Mouse (Mus musculus): ENCODE measurements at regions not wholly inside any gene's neighbourhood (a gene's known extent, or its start where the extent isn't known, plus 50 kb on each side); places are given as distances from the start of the nearest gene placed in this dataset.

GRCm38 (mm10) chr3:132237344-132237743, 152.3 kb downstream of the Dkk2 start:
- H3K4me2 ChIP-seq (replicated peaks), result no peak overlapping the region
- no peaks in the 10 kb centered on the region for H3K27me3 ChIP-seq
- no peak overlapping the region for H3K9ac ChIP-seq
- no peaks in the 10 kb centered on the region for H3K36me3 ChIP-seq
- no peaks in the 10 kb centered on the region for H3K4me1 ChIP-seq
- H3K27ac ChIP-seq (replicated peaks), result no peak overlapping the region
- 68% methylated on average over 3 of the region's 3 CpGs for WGBS
- no peak for ATAC-seq (ENCODE audit: insufficient number of reproducible peaks, low FRiP score, low TSS enrichment, low read depth)
- H3K9me3 ChIP-seq (replicated peaks), result no peaks in the 10 kb centered on the region
- H3K4me3 ChIP-seq (replicated peaks), result no peak overlapping the region

GRCm38 (mm10) chr3:132257834-132258233, 172.7 kb downstream of the Dkk2 start:
- ATAC-seq (ENCODE audit: insufficient number of reproducible peaks, low FRiP score, low TSS enrichment, low read depth), result no peak
- H3K27me3 ChIP-seq, result no peaks in the 10 kb centered on the region
- no peaks in the 10 kb centered on the region for H3K9me3 ChIP-seq (replicated peaks)
- 97% methylated on average over 1 of the region's 1 CpGs for WGBS
- H3K4me2 ChIP-seq (replicated peaks), result no peak overlapping the region
- no peak overlapping the region for H3K9ac ChIP-seq
- no peak overlapping the region for H3K27ac ChIP-seq (replicated peaks)
- no peak overlapping the region for H3K4me3 ChIP-seq (replicated peaks)
- no peaks in the 10 kb centered on the region for H3K36me3 ChIP-seq
- no peaks in the 10 kb centered on the region for H3K4me1 ChIP-seq

GRCm38 (mm10) chr3:132269641-132270040, 184.5 kb downstream of the Dkk2 start:
- no peaks in the 10 kb centered on the region for H3K27me3 ChIP-seq
- WGBS, result 74% methylated on average over 1 of the region's 1 CpGs
- no peak overlapping the region for H3K27ac ChIP-seq (replicated peaks)
- H3K4me3 ChIP-seq (replicated peaks), result no peak overlapping the region
- H3K4me1 ChIP-seq, result no peaks in the 10 kb centered on the region
- H3K36me3 ChIP-seq, result no peaks in the 10 kb centered on the region
- H3K9me3 ChIP-seq (replicated peaks), result no peaks in the 10 kb centered on the region
- no peak overlapping the region for H3K9ac ChIP-seq
- no peak for ATAC-seq (ENCODE audit: insufficient number of reproducible peaks, low FRiP score, low TSS enrichment, low read depth)
- H3K4me2 ChIP-seq (replicated peaks), result no peak overlapping the region

GRCm38 (mm10) chr3:132274786-132275185, 189.7 kb downstream of the Dkk2 start:
- no peak overlapping the region for H3K4me2 ChIP-seq (replicated peaks)
- no peak overlapping the region for H3K9ac ChIP-seq
- H3K4me1 ChIP-seq, result no peaks in the 10 kb centered on the region
- ATAC-seq (ENCODE audit: insufficient number of reproducible peaks, low FRiP score, low TSS enrichment, low read depth), result no peak
- H3K9me3 ChIP-seq (replicated peaks), result no peaks in the 10 kb centered on the region
- no peak overlapping the region for H3K4me3 ChIP-seq (replicated peaks)
- WGBS, result 74% methylated on average over 10 of the region's 10 CpGs
- H3K27me3 ChIP-seq, result no peaks in the 10 kb centered on the region
- no peaks in the 10 kb centered on the region for H3K36me3 ChIP-seq
- no peak overlapping the region for H3K27ac ChIP-seq (replicated peaks)

GRCm38 (mm10) chr3:132277771-132278170, 192.7 kb downstream of the Dkk2 start:
- H3K27ac ChIP-seq (replicated peaks), result no peak overlapping the region
- no peaks in the 10 kb centered on the region for H3K36me3 ChIP-seq
- H3K4me1 ChIP-seq, result no peaks in the 10 kb centered on the region
- no peak overlapping the region for H3K4me2 ChIP-seq (replicated peaks)
- H3K9me3 ChIP-seq (replicated peaks), result no peaks in the 10 kb centered on the region
- no peak overlapping the region for H3K9ac ChIP-seq
- H3K27me3 ChIP-seq, result no peaks in the 10 kb centered on the region
- no peak for ATAC-seq (ENCODE audit: insufficient number of reproducible peaks, low FRiP score, low TSS enrichment, low read depth)
- no peak overlapping the region for H3K4me3 ChIP-seq (replicated peaks)
- WGBS, result 70% methylated on average over 1 of the region's 1 CpGs

GRCm38 (mm10) chr3:132287714-132288113, 202.6 kb downstream of the Dkk2 start:
- H3K4me2 ChIP-seq (replicated peaks), result no peak overlapping the region
- H3K27ac ChIP-seq (replicated peaks), result no peak overlapping the region
- H3K4me1 ChIP-seq, result no peaks in the 10 kb centered on the region

GRCm38 (mm10) chr3:132326961-132327360, 241.9 kb downstream of the Dkk2 start:
- H3K9ac ChIP-seq, result no peak overlapping the region
- no peaks in the 10 kb centered on the region for H3K27me3 ChIP-seq
- no peaks in the 10 kb centered on the region for H3K9me3 ChIP-seq (replicated peaks)
- no peaks in the 10 kb centered on the region for H3K4me1 ChIP-seq
- WGBS, result 67% methylated on average over 4 of the region's 4 CpGs
- no peak overlapping the region for H3K4me2 ChIP-seq (replicated peaks)
- H3K4me3 ChIP-seq (replicated peaks), result no peak overlapping the region
- H3K36me3 ChIP-seq, result no peaks in the 10 kb centered on the region
- no peak for ATAC-seq (ENCODE audit: insufficient number of reproducible peaks, low FRiP score, low TSS enrichment, low read depth)
- H3K27ac ChIP-seq (replicated peaks), result no peak overlapping the region

More at GRCm38 (mm10) chr3:132287714-132288113, 202.6 kb downstream of the Dkk2 start:
- no peak for ATAC-seq (ENCODE audit: insufficient number of reproducible peaks, low FRiP score, low TSS enrichment, low read depth)
- H3K9me3 ChIP-seq (replicated peaks), result no peaks in the 10 kb centered on the region
- WGBS, result 17% methylated on average over 3 of the region's 3 CpGs
- no peaks in the 10 kb centered on the region for H3K36me3 ChIP-seq
- no peak overlapping the region for H3K9ac ChIP-seq
- no peaks in the 10 kb centered on the region for H3K27me3 ChIP-seq
- H3K4me3 ChIP-seq (replicated peaks), result no peak overlapping the region

- ATAC-seq (ENCODE audit: insufficient number of reproducible peaks, low FRiP score, low TSS enrichment, low read depth), result peak; percentile 75
- 16% methylated on average over 3 of the region's 3 CpGs for WGBS
- H3K27ac ChIP-seq (replicated peaks), result 0 out of 2 replicates have a peak overlapping the region, but pooled peaks have one; percentile 34
Observed at GRCm38 (mm10) chr3:132343625-132344024, 258.5 kb downstream of the Dkk2 start.

GRCm38 (mm10) chr3:132345856-132346255, 260.8 kb downstream of the Dkk2 start:
- H3K9ac ChIP-seq, result no peak overlapping the region
- H3K27me3 ChIP-seq, result no peaks in the 10 kb centered on the region
- ATAC-seq (ENCODE audit: insufficient number of reproducible peaks, low FRiP score, low TSS enrichment, low read depth), result no peak

More at GRCm38 (mm10) chr3:132343625-132344024, 258.5 kb downstream of the Dkk2 start:
- no peaks in the 10 kb centered on the region for H3K36me3 ChIP-seq
- H3K4me1 ChIP-seq, result no peaks in the 10 kb centered on the region
- H3K27me3 ChIP-seq, result no peaks in the 10 kb centered on the region
- H3K4me2 ChIP-seq (replicated peaks), result no peak overlapping the region
- no peak overlapping the region for H3K9ac ChIP-seq
- H3K4me3 ChIP-seq (replicated peaks), result no peak overlapping the region
- no peaks in the 10 kb centered on the region for H3K9me3 ChIP-seq (replicated peaks)

GRCm38 (mm10) chr3:132349602-132350001, 264.5 kb downstream of the Dkk2 start:
- 34% methylated on average over 1 of the region's 1 CpGs for WGBS
- no peak for ATAC-seq (ENCODE audit: insufficient number of reproducible peaks, low FRiP score, low TSS enrichment, low read depth)
- Histone ChIP-seq H3K27me3 (no peaks in the 10 kb centered on the region), H3K9ac (no peak overlapping the region), H3K9me3 (replicated peaks) (no peaks in the 10 kb centered on the region), H3K4me1 (no peaks in the 10 kb centered on the region), H3K4me3 (replicated peaks) (no peak overlapping the region), H3K27ac (replicated peaks) (no peak overlapping the region), H3K36me3 (no peaks in the 10 kb centered on the region), H3K4me2 (replicated peaks) (no peak overlapping the region)

More at GRCm38 (mm10) chr3:132345856-132346255, 260.8 kb downstream of the Dkk2 start:
- Histone ChIP-seq H3K4me1 (no peaks in the 10 kb centered on the region), H3K36me3 (no peaks in the 10 kb centered on the region), H3K4me3 (replicated peaks) (no peak overlapping the region), H3K9me3 (replicated peaks) (no peaks in the 10 kb centered on the region), H3K27ac (replicated peaks) (no peak overlapping the region), H3K4me2 (replicated peaks) (no peak overlapping the region)
- 65% methylated on average over 1 of the region's 1 CpGs for WGBS

GRCm38 (mm10) chr3:132353204-132353603, 268.1 kb downstream of the Dkk2 start:
- Histone ChIP-seq H3K27ac (replicated peaks) (no peak overlapping the region), H3K27me3 (no peaks in the 10 kb centered on the region; the same call in 1 of the 2 replicates), H3K4me1 (no peaks in the 10 kb centered on the region), H3K9me3 (replicated peaks) (no peaks in the 10 kb centered on the region), H3K9ac (no peak overlapping the region), H3K4me2 (replicated peaks) (no peak overlapping the region), H3K36me3 (no peaks in the 10 kb centered on the region), H3K4me3 (replicated peaks) (no peak overlapping the region)
- WGBS, result 82% methylated on average over 2 of the region's 2 CpGs
- no peak for ATAC-seq (ENCODE audit: insufficient number of reproducible peaks, low FRiP score, low TSS enrichment, low read depth)

GRCm38 (mm10) chr3:132359596-132359995, 270.0 kb upstream of the Gimd1 start:
- Histone ChIP-seq H3K36me3 (no peaks in the 10 kb centered on the region), H3K4me1 (no peaks in the 10 kb centered on the region), H3K9ac (no peak overlapping the region), H3K27me3 (no peaks in the 10 kb centered on the region; the same call in 1 of the 2 replicates), H3K4me2 (replicated peaks) (no peak overlapping the region), H3K9me3 (replicated peaks) (no peaks in the 10 kb centered on the region), H3K27ac (replicated peaks) (no peak overlapping the region), H3K4me3 (replicated peaks) (no peak overlapping the region)
- WGBS, result 55% methylated on average over 3 of the region's 3 CpGs
- ATAC-seq (ENCODE audit: insufficient number of reproducible peaks, low FRiP score, low TSS enrichment, low read depth), result no peak
